Mouse (Mus musculus): Measurements from ENCODE around the gene Hdgfl2. TPM values are rescaled to one million over a fixed set of nuclear protein-coding genes. Genes with fewer than 3 reads are reported as not detected.
"Not testable (repeated sequence)": the region's sequence is repeated elsewhere in the genome, so short reads cannot be mapped to it uniquely, and the experiment has no call there.

Gene Hdgfl2
- polyA plus RNA-seq, 1 experiment from 2014 or later, result 119 TPM

- H3K4me3 ChIP-seq, result no peak overlapping the region
- ATAC-seq (ENCODE audit: borderline replicate concordance, extremely low read depth, low FRiP score, low TSS enrichment), result no peak
- H3K4me1 ChIP-seq, result no peaks in the 10 kb centered on the region
- no peaks in the 10 kb centered on the region for H3K27me3 ChIP-seq
- 88% methylated on average over 12 of the region's 12 CpGs for WGBS
- H3K4me2 ChIP-seq, result no peak overlapping the region
- H3K9me3 ChIP-seq, result no peaks in the 10 kb centered on the region
- H3K27ac ChIP-seq, result no peak overlapping the region
- H3K36me3 ChIP-seq, result peaks cover 75% of the 10 kb centered on the region
- no peak overlapping the region for H3K9ac ChIP-seq
Measured at GRCm38 (mm10) chr17:56096883-56097282, 17.4 kb downstream of the Hdgfl2 start.

- Histone ChIP-seq H3K4me1 (no peaks in the 10 kb centered on the region), H3K4me3 (no peak overlapping the region), H3K9me3 (no peaks in the 10 kb centered on the region), H3K9ac (no peak overlapping the region), H3K4me2 (no peak overlapping the region), H3K27me3 (no peaks in the 10 kb centered on the region), H3K36me3 (peaks cover 81% of the 10 kb centered on the region), H3K27ac (no peak overlapping the region)
- WGBS, result 92% methylated on average over 8 of the region's 8 CpGs
- ATAC-seq (ENCODE audit: borderline replicate concordance, extremely low read depth, low FRiP score, low TSS enrichment), result no peak
Measured at GRCm38 (mm10) chr17:56098180-56098579, 18.7 kb downstream of the Hdgfl2 start.

DNA sequence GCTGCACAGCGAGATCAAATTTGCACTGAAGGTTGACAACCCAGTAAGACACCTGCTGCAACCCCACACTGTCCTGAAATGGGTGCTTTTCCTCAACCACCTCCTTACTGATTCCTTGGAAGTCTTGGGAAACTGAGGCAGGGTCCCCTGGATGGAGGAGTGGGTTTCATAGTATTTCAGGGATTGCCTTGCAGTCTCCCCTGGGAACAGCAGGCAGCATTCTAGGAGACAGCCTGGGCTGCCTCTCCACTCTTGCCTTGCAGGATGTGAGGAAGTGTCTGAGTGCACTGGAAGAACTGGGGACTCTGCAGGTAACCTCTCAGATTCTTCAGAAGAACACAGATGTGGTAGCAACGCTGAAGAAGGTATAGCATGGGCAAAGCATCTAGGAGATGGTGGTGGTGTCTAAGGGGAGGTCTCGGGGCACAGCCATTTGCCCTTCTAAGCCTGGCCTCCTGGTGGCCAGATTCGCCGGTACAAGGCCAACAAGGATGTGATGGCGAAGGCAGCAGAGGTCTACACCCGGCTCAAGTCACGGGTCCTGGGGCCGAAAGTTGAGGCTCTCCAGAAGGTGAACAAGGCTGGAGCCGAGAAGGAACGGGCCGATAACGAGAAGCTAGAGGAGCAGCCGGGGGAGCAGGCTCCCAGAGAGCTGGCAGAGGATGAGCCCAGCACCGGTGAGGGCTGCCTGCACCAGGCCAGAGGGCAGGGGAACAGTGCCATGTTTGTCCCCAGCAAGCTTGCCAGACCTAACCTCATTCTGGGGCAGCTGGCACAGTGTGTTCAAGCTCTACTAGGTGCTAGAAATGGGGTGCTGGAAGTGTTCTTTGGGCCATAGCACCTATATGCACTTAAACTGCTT, 19.5 kb downstream of the Hdgfl2 start:
- Histone ChIP-seq H3K4me2 (no peak overlapping the region), H3K27ac (no peak overlapping the region), H3K36me3 (peaks cover 80% of the 10 kb centered on the region), H3K4me3 (no peak overlapping the region), H3K4me1 (no peaks in the 10 kb centered on the region), H3K9me3 (no peaks in the 10 kb centered on the region), H3K27me3 (no peaks in the 10 kb centered on the region), H3K9ac (no peak overlapping the region)
- 90% methylated on average over 15 of the region's 15 CpGs for WGBS
- no peak for ATAC-seq (ENCODE audit: borderline replicate concordance, extremely low read depth, low FRiP score, low TSS enrichment)

DNA sequence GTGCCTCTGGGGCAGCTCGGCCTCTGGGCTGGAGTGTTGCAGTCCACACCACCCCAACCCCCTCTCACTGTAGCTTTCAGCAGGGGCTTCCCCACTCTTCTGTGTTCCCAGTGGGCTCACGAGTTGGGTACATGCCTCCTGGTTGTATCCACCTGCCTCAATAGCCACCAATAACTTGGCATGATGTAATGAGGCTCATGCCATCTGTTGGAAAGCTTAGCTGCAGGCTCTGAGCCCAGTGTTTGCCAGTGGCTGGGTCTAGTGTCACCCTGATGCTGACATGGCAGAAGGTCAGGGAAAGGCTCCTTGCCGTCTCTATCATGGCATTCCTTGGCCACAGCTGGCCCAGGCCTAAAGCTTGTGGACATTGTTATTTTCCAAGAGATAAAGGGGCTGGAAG, 21.4 kb downstream of the Hdgfl2 start:
- no peak for ATAC-seq (ENCODE audit: borderline replicate concordance, extremely low read depth, low FRiP score, low TSS enrichment)
- peaks cover 70% of the 10 kb centered on the region for H3K36me3 ChIP-seq

GRCm38 (mm10) chr17:56102158-56102557, 22.7 kb downstream of the Hdgfl2 start:
- Histone ChIP-seq H3K4me1 (no peaks in the 10 kb centered on the region), H3K36me3 (peaks cover 57% of the 10 kb centered on the region), H3K4me2 (no peak overlapping the region), H3K4me3 (no peak overlapping the region), H3K9me3 (no peaks in the 10 kb centered on the region), H3K27ac (no peak overlapping the region), H3K27me3 (no peaks in the 10 kb centered on the region), H3K9ac (no peak overlapping the region)
- 85% methylated on average over 5 of the region's 5 CpGs for WGBS
- ATAC-seq (ENCODE audit: borderline replicate concordance, extremely low read depth, low FRiP score, low TSS enrichment), result no peak

More for the DNA sequence above, 21.4 kb downstream of the Hdgfl2 start:
- Histone ChIP-seq H3K4me2 (no peak overlapping the region), H3K4me1 (no peaks in the 10 kb centered on the region), H3K27ac (no peak overlapping the region), H3K9me3 (no peaks in the 10 kb centered on the region), H3K27me3 (no peaks in the 10 kb centered on the region), H3K9ac (no peak overlapping the region), H3K4me3 (no peak overlapping the region)
- WGBS, result 86% methylated on average over 3 of the region's 3 CpGs

GRCm38 (mm10) chr17:56102927-56103326, 23.5 kb downstream of the Hdgfl2 start:
- Histone ChIP-seq H3K27me3 (no peaks in the 10 kb centered on the region), H3K4me3 (no peak overlapping the region), H3K4me1 (no peaks in the 10 kb centered on the region), H3K9ac (no peak overlapping the region), H3K4me2 (no peak overlapping the region), H3K36me3 (peaks cover 49% of the 10 kb centered on the region), H3K27ac (no peak overlapping the region), H3K9me3 (no peaks in the 10 kb centered on the region)
- 94% methylated on average over 9 of the region's 9 CpGs for WGBS
- 0 out of 2 replicates have a peak, but pooled peaks have one; percentile 20 for ATAC-seq (ENCODE audit: borderline replicate concordance, extremely low read depth, low FRiP score, low TSS enrichment)

GRCm38 (mm10) chr17:56103465-56104285, 24.2 kb downstream of the Hdgfl2 start:
- no peaks in the 10 kb centered on the region for H3K27me3 ChIP-seq
- 94% methylated on average over 8 of the region's 8 CpGs for WGBS
- H3K36me3 ChIP-seq, result peaks cover 42% of the 10 kb centered on the region

GRCm38 (mm10) chr17:56104821-56105220, 25.4 kb downstream of the Hdgfl2 start:
- ATAC-seq (ENCODE audit: borderline replicate concordance, extremely low read depth, low FRiP score, low TSS enrichment); H3K27ac ChIP-seq; H3K4me1 ChIP-seq; H3K9ac ChIP-seq; H3K9me3 ChIP-seq; H3K4me3 ChIP-seq; H3K4me2 ChIP-seq; H3K27me3 ChIP-seq: not testable (repeated sequence)
- H3K36me3 ChIP-seq, result peaks cover 33% of the 10 kb centered on the region
- WGBS, result 85% methylated on average over 3 of the region's 5 CpGs

More at GRCm38 (mm10) chr17:56103465-56104285, 24.2 kb downstream of the Hdgfl2 start:
- no peak for ATAC-seq (ENCODE audit: borderline replicate concordance, extremely low read depth, low FRiP score, low TSS enrichment)
- no peak overlapping the region for H3K4me3 ChIP-seq
- H3K4me1 ChIP-seq, result no peaks in the 10 kb centered on the region
- no peak overlapping the region for H3K27ac ChIP-seq
- H3K4me2 ChIP-seq, result no peak overlapping the region
- H3K9me3 ChIP-seq, result no peaks in the 10 kb centered on the region
- no peak overlapping the region for H3K9ac ChIP-seq

DNA sequence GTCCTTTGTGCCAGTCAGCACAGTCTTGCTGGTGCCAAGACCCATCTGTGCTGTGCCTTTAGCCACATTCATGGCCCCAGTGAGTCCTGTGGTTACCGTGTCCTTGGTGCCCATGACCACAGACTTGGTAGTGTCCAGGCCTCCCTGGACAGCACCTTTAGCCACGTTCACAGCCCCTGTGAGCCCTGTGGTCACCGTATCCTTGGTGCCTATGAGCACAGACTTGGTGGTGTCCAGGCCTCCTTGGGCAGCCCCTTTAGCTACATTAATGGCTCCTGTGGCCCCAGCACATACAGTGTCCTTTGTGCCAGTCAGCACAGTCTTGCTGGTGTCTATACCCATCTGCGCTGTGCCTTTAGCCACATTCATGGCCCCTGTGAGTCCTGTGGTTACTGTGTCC, 27.0 kb downstream of the Hdgfl2 start:
- H3K4me2 ChIP-seq; H3K9me3 ChIP-seq; H3K4me3 ChIP-seq; H3K9ac ChIP-seq; ATAC-seq (ENCODE audit: borderline replicate concordance, extremely low read depth, low FRiP score, low TSS enrichment); H3K4me1 ChIP-seq; H3K27ac ChIP-seq; H3K27me3 ChIP-seq: not testable (repeated sequence)
- peaks cover 19% of the 10 kb centered on the region for H3K36me3 ChIP-seq
- WGBS, result 93% methylated on average over 4 of the region's 4 CpGs

- Histone ChIP-seq H3K4me1 (no peaks in the 10 kb centered on the region), H3K9ac (no peak overlapping the region), H3K36me3 (peaks cover 16% of the 10 kb centered on the region), H3K27ac (no peak overlapping the region), H3K4me3 (no peak overlapping the region), H3K4me2 (no peak overlapping the region), H3K27me3 (no peaks in the 10 kb centered on the region), H3K9me3 (no peaks in the 10 kb centered on the region)
- no peak for ATAC-seq (ENCODE audit: borderline replicate concordance, extremely low read depth, low FRiP score, low TSS enrichment)
- WGBS, result 64% methylated on average over 4 of the region's 4 CpGs
Measured at GRCm38 (mm10) chr17:56106981-56107380, 27.5 kb downstream of the Hdgfl2 start.

GRCm38 (mm10) chr17:56107736-56108135, 28.3 kb downstream of the Hdgfl2 start:
- no peak for ATAC-seq (ENCODE audit: borderline replicate concordance, extremely low read depth, low FRiP score, low TSS enrichment)
- no peaks in the 10 kb centered on the region for H3K4me1 ChIP-seq
- H3K27me3 ChIP-seq, result no peaks in the 10 kb centered on the region
- H3K9ac ChIP-seq, result no peak overlapping the region
- peaks cover 8% of the 10 kb centered on the region for H3K36me3 ChIP-seq
- H3K9me3 ChIP-seq, result no peaks in the 10 kb centered on the region
- 68% methylated on average over 2 of the region's 2 CpGs for WGBS
- H3K4me3 ChIP-seq, result no peak overlapping the region
- no peak overlapping the region for H3K4me2 ChIP-seq
- H3K27ac ChIP-seq, result no peak overlapping the region

All from lung, embryonic 15.5 days (tissue).